Mouse (Mus musculus) neutrophil, adult 83 days (primary cell): ENCODE measurements around the gene Trim30c. TPM values are rescaled to one million over a fixed set of nuclear protein-coding genes. Genes with fewer than 3 reads are reported as not detected.

Experiments used
- total RNA-seq, 2 experiments: library from RNA; stranded (reverse); gene quantifications; one replicate each; pipeline ENCODE4 v1.2.4; 2023

Gene Trim30c
- under 1 TPM; 0.33 to 0.86 TPM for total RNA-seq

GRCm38 (mm10) chr7:104400698-104401097 is at the start of gene Trim30c:
Trim30c (minus strand) TSS chr7:104400837.

GRCm38 (mm10) chr7:104369736-104370414 is 30.8 kb downstream of the Trim30c start, which contains the start of gene Trim30b:
Trim30b (minus strand) TSS chr7:104369884.

GRCm38 (mm10) chr7:104352717-104353599 is 47.7 kb downstream of the Trim30c start, which contains the start of gene Trim12c:
Trim12c (minus strand) TSS chr7:104353362.

Other genes starting within 250 kb of the Trim30c start
- not detected for gene Olfm5, start 236.0 kb downstream of the Trim30c start, total RNA-seq
- gene Olfr648, start 217.4 kb downstream of the Trim30c start, total RNA-seq = under 1 TPM; 0.13 to 0.22 TPM
- not detected for gene Olfr649, start 204.9 kb downstream of the Trim30c start, total RNA-seq
- 1 to 10 TPM; 1.6 TPM for gene Trim6, start 182.0 kb downstream of the Trim30c start, total RNA-seq
- gene Trim34a, start 156.4 kb downstream of the Trim30c start, total RNA-seq = 10 to 100 TPM; 13.9 to 19.6 TPM
- 10 to 100 TPM; 11.2 to 12.9 TPM for gene Trim5, start 112.7 kb downstream of the Trim30c start, total RNA-seq
- 10 to 100 TPM; 47.0 to 57.4 TPM for gene Trim12a, start 85.4 kb downstream of the Trim30c start, total RNA-seq
- gene Trim34b, start 71.4 kb downstream of the Trim30c start, total RNA-seq = under 1 TPM; 0.68 to 0.79 TPM
- gene Trim12c, start 47.5 kb downstream of the Trim30c start, total RNA-seq = 10 to 100 TPM; 26.0 to 29.6 TPM
- gene Trim30b, start 31.0 kb downstream of the Trim30c start, total RNA-seq = 10 to 100 TPM; 50.6 to 69.0 TPM
- 10 to 100 TPM; 40.5 to 56.3 TPM for gene Trim30a, start 64.4 kb upstream of the Trim30c start, total RNA-seq
- gene Trim30d, start 107.0 kb upstream of the Trim30c start, total RNA-seq = 10 to 100 TPM in 1 of 2 experiments, 1 to 10 TPM in 1; 8.4 to 13.4 TPM
- not detected for gene Olfr651, start 149.3 kb upstream of the Trim30c start, total RNA-seq
- not detected for gene Olfr652, start 160.1 kb upstream of the Trim30c start, total RNA-seq
- gene Olfr653, start 176.5 kb upstream of the Trim30c start, total RNA-seq = not detected
- not detected for gene Olfr654, start 186.2 kb upstream of the Trim30c start, total RNA-seq
- not detected for gene Olfr655, start 200.9 kb upstream of the Trim30c start, total RNA-seq
- gene Olfr656, start 213.1 kb upstream of the Trim30c start, total RNA-seq = not detected
- not detected for gene Olfr657, start 224.0 kb upstream of the Trim30c start, total RNA-seq
- not detected for gene Olfr658, start 246.5 kb upstream of the Trim30c start, total RNA-seq